Mouse (Mus musculus): ENCODE results near the gene Nlrp14. TPM values are rescaled to one million over a fixed set of nuclear protein-coding genes. Genes with fewer than 3 reads are reported as not detected.
"Not testable (repeated sequence)": the region's sequence is repeated elsewhere in the genome, so short reads cannot be mapped to it uniquely, and the experiment has no call there.

Nlrp14 gene
- not detected for total RNA-seq (2021)

DNA sequence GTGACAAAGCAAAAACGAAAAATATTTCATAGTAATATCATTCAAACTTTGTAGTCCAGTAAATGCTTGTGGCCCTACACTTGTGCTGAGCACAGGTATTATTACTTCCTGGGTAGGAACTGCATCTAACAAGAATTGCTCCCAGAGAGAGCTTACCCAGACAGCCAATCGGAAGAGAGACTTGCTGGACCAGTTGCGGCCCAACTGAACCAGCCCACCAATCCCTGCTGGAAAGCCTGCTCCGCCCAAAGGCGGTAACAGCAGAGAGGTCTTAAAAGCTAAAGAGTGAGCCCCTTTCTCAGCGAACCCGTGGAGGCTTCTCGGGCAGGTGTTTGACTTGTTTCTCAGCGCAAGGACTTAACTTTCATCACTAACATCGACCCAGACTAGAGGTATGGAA lies at the start of gene Nlrp14:
Gene Nlrp14 (plus strand): TSS at position 301 of the 400 bp plus-strand sequence.
- no peak for DNase-seq
- intact Hi-C loops (cut with DNase I): no loop called here

DNA sequence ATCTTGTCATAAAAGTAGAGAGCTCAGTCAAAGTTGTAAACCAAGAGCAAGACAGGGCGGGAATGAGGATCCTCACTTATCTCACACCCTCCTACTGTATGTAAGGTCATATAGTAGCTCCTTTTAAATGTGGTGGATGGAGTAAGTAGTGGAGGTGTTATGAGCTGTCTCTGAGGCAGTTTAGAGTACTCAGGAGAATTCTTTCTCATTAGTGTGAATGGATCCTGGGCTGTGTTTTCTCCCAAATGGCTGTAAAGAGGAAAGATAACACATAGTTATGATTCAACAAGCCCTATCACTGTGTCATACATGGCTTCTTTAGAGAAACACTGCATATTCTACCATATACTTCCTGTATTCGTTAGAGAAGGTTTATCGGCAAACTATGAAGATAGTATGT lies 35.8 kb upstream of the Nlrp14 start, which contains the start of gene Olfr715:
Gene Olfr715 (minus strand): TSS at position 101 of the 400 bp plus-strand sequence.
- DNase-seq; intact Hi-C loops (cut with DNase I): not testable (repeated sequence)

DNA sequence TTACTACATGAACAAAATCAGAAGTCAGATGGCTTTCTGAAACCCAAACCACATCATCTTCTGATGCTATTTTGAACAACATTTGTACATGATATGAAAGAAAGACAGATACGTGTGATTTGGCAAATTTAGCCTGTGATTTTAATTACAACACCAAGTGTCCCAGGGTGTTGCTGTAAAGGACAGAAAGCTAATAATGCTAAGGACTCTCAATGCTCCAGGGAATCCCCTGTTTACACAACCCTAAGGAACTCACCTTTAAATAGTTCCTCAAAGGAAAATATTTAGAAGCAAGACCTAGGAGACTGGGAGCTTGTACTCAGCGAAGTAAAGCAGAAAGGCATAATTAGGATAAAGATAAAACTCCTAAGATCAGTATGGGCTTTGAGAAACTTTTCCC lies 28.8 kb upstream of the Nlrp14 start, which contains the start of gene Olfr716:
Gene Olfr716 (plus strand): TSS at position 301 of the 400 bp plus-strand sequence.
- DNase-seq; intact Hi-C loops (cut with DNase I): not testable (repeated sequence)

- DNase-seq: no peak
- intact Hi-C loops (cut with DNase I): no loop called here
Observed at GRCm38 (mm10) chr7:107180406-107180805, 13.6 kb downstream of the Nlrp14 start.

GRCm38 (mm10) chr7:107201817-107202216 lies 35.0 kb downstream of the Nlrp14 start:
- DNase-seq: no peak
- intact Hi-C loops (cut with DNase I): no loop called here

DNA sequence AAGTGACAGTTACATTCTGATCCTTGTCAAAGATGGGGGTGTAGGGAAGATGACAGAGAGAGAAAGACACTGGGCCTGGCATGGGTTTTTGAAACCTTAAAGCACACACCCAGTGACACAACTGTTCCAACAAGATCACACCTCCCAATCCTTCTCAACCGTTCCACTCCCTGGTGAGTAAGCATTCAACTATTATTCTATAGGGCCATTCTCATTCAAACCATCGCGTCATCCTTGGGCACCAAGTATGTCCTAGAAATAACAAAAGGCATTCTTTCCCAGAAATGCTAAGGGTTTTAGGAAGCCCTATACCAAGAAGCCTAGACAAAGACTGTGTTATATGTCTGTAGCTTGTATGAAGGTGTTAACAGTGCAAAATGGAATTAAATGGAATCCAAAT lies 41.1 kb downstream of the Nlrp14 start:
- intact Hi-C loops (cut with DNase I): no loop called here
- DNase-seq: no peak

GRCm38 (mm10) chr7:107209204-107209860 lies 42.5 kb downstream of the Nlrp14 start, which contains the start of gene Rbmxl2:
Gene Rbmxl2, plus strand, starts transcription at chr7:107209445.
- no peak for DNase-seq
- intact Hi-C loops (cut with DNase I): no loop called here

DNA sequence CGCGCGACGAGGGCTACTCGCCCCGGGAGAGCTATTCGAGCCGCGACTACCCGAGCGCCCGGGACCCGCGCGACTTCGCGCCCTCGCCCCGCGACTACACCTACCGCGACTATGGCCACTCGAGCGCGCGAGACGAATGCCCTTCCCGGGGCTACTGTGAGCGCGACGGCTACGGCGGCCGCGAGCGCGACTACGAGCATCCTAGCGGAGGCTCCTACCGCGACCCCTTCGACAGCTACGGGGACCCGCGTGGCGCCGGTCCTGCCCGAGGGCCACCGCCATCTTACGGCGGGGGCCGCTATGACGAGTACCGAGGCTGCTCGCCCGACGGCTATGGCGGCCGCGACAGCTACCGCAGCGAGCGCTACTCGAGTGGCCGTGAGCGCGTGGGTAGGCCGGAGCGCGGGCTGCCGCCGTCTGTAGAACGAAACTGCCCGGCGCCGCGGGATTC lies 43.4 kb downstream of the Nlrp14 start:
- intact Hi-C loops (cut with DNase I): loop anchor here (10.0 kb wide), 1 partner anchor 315 kb away; no protein-coding TSS in a partner anchor
- DNase-seq: peak in 1 of 2 experiments; percentile 6

DNA sequence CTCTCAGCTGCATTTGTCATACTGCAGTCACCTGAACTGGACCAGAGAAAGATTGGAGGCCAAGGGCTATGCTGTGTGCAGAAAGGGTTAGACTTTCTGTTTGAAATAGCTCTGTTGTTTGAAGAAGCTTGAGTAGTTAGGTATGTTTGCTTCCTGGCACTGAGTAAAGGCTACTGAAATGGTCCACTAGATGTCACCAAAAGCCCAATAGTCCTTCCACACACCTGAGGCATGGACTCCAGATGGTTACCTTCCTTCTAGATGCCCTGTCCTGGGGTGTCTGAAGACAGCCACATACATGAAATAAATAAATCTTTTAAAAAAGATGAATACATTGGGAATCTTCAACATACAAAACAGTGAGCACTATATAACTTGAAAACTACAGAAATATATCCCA lies 48.9 kb downstream of the Nlrp14 start:
- DNase-seq: no peak
- intact Hi-C loops (cut with DNase I): loop anchor here (5.0 to 10.0 kb wide), 2 partner anchors 309 to 572 kb away; no protein-coding TSS in a partner anchor

DNA sequence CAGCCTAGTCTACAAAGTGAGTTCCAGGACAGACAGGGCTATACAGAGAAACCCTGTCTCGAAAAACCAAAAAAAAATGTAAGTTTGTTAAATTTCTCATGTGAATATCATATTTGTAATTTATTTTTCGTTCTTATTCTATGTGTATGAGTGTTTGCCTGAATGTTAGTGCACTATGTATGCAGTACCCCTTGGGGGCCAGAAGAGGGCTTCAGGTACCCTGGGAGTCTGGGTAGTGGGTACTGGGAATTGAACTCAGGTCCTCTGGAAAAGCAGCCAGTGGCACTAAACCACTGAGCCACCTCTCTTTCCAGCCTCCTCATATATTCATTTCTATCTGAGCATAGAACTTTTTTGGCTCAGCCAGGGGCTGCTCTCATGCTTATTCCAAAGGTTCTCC lies 50.1 kb downstream of the Nlrp14 start:
- no peak for DNase-seq
- intact Hi-C loops (cut with DNase I): loop anchor here (5.0 to 10.0 kb wide), 2 partner anchors 308 to 570 kb away; no protein-coding TSS in a partner anchor

DNA sequence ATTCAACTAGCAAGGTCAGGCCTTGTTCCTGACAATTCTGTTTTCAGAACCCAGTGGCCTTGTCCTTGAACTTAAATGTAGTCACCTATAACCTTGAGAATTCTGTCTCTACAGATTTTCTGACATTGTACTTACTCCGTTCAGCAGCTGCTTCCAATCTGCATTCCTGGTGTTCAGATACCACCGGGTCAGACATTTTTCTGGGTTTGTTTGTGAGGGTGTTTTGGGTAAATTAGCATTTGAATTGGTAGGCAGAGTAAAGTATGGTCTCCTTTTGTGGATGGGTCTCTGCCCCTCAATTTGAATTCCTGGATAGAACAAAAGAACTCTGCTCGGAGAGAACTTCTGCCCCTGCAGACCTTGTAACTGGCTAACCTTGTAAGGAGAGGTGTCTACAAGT lies 70.1 kb downstream of the Nlrp14 start:
- intact Hi-C loops (cut with DNase I): no loop called here
- DNase-seq: no peak

- DNase-seq: no peak
- intact Hi-C loops (cut with DNase I): no loop called here
Observed at GRCm38 (mm10) chr7:107237498-107237897, 70.7 kb downstream of the Nlrp14 start.

DNA sequence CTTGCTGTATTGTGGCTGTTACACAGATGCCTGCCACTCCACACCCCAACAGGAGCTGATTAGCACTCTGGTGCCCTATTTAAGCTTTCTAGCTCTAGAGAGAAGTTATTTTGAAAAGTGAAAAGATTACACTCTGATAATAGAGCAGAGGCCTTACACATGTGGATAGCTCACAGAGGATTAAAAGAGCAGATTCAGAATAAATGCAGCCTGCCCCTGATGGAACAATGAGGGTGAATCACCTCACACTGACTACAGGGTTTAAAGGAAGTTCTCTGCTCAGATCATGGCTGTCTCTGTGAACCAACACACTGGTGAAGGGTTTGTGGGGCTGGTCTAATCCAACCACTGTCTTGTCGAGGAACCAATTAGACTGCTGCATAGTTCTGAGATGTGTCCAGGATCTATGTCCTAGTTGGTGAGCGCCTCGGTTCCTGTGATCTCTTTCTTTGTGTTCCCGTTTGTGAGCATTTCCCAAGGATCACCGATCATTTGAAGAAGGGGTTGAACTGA lies 74.6 kb downstream of the Nlrp14 start:
- DNase-seq: no peak
- intact Hi-C loops (cut with DNase I): no loop called here

Other genes starting within 250 kb of the Nlrp14 start
- not detected for gene Olfr709-ps1, start 234.8 kb upstream of the Nlrp14 start, total RNA-seq (2021)
- not detected for gene Olfr710, start 218.7 kb upstream of the Nlrp14 start, total RNA-seq (2021)
- gene Olfr6, start 203.1 kb upstream of the Nlrp14 start, total RNA-seq (2021): not detected
- gene Olfr711, start 191.5 kb upstream of the Nlrp14 start, total RNA-seq (2021): not detected
- not detected for gene Olfr2, start 160.9 kb upstream of the Nlrp14 start, total RNA-seq (2021)
- gene Olfr713, start 135.8 kb upstream of the Nlrp14 start, total RNA-seq (2021): not detected
- gene Olfr714, start 96.0 kb upstream of the Nlrp14 start, total RNA-seq (2021): not detected
- not detected for gene Olfr17, start 73.8 kb upstream of the Nlrp14 start, total RNA-seq (2021)
- not detected for gene Olfr715b, start 56.6 kb upstream of the Nlrp14 start, total RNA-seq (2021)
- gene Olfr715, start 35.9 kb upstream of the Nlrp14 start, total RNA-seq (2021): not detected
- gene Olfr716, start 28.7 kb upstream of the Nlrp14 start, total RNA-seq (2021): not detected
- gene Rbmxl2, start 42.5 kb downstream of the Nlrp14 start, total RNA-seq (2021): not detected
- not detected for gene Syt9, start 203.7 kb downstream of the Nlrp14 start, total RNA-seq (2021)